Mouse (Mus musculus): ENCODE data around the gene Nsd2.
A peak's percentile ranks its signal among the peaks of the same experiment; 100 is the strongest.
"Not testable (repeated sequence)": the region's sequence is repeated elsewhere in the genome, so short reads cannot be mapped to it uniquely, and the experiment has no call there.

The Nsd2 gene

DNA sequence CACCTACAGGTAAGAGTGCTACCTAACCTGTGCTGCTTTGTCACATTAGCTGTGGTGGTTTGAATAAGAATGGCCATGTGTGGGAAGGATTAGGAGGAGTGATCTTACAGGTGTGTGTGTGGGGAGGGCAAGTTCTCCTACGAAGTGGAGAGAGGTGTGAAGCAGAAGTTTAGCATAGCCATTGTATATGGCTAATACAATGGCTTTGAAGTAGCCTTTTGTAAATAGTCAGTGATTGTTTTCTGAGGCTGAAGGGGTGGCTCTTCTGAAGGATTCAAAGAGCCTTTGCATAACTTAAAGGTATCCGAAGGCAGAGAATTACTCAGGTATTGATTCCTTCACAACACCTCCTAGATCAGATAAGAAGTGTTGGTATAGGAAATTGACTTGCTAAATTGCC, 102.0 kb downstream of the Nsd2 start:
- DNase-seq (ENCODE audit: extremely low read depth, low read depth, low spot score) = no peak

DNA sequence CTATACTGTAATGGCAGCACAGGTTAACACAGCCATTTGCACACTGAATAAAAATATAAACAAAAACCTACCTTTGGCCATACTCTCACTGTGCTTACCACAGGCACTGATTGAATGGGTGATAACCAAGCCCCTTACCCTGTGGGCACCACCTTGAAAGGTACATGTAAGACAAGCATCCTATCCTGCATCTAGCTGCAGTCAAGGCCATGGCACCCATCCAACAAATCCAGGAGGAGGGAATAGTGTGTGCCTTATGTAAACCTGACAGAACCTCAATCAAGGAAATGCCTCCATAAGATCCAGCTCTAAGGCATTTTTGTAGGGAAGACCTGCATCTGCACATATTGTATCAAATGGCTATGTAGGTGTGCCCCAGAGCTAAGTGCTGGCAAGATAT, 105.6 kb downstream of the Nsd2 start:
- DNase-seq (ENCODE audit: extremely low read depth, low read depth, low spot score) = no peak

DNA sequence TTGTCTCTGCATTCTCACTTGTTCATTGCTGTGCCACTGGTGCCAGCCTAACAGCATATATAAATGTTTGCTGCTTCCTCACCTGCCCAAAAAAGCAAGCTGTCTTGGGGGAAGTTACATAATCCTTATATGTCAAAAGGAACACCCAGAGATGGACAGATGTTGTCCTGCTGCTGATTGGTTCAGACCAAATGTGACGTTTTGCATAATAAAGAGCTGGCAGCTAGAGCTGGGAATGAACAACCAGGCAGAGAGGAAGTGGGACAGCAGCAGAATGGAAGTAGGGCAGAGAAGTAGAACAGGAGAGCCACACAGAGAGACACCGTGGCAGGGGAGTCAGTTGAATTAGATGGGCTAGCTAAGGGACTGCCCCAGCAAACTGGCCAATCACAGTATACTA, 111.9 kb downstream of the Nsd2 start:
- no peak for DNase-seq (ENCODE audit: extremely low read depth, low read depth, low spot score)

GRCm38 (mm10) chr5:33934081-33934480, 113.6 kb downstream of the Nsd2 start:
- no peak for DNase-seq (ENCODE audit: extremely low read depth, low read depth, low spot score)

DNA sequence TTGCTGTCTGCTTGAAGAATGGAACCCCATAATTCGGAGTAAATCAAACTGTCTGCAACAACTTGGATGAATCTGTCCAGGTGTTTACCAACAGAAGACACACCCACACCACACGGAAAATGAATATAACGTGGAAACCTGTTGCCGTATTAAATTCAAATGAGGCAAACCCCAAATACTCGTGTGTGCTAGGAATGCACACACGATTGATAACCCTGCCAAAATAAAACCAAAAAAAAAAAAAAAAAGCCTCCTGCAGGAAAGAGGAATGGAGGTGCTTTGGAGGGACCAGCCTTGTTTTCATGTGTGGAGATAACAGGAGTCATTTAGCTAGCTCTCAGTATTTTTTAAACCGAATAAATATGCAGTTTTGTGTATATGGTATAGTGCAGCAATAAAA, 114.4 kb downstream of the Nsd2 start:
- no peak for DNase-seq (ENCODE audit: extremely low read depth, low read depth, low spot score)

- DNase-seq (ENCODE audit: extremely low read depth, low read depth, low spot score) = no peak
These were observed 115.2 kb downstream of the Nsd2 start for GRCm38 (mm10) chr5:33935700-33936111.

DNA sequence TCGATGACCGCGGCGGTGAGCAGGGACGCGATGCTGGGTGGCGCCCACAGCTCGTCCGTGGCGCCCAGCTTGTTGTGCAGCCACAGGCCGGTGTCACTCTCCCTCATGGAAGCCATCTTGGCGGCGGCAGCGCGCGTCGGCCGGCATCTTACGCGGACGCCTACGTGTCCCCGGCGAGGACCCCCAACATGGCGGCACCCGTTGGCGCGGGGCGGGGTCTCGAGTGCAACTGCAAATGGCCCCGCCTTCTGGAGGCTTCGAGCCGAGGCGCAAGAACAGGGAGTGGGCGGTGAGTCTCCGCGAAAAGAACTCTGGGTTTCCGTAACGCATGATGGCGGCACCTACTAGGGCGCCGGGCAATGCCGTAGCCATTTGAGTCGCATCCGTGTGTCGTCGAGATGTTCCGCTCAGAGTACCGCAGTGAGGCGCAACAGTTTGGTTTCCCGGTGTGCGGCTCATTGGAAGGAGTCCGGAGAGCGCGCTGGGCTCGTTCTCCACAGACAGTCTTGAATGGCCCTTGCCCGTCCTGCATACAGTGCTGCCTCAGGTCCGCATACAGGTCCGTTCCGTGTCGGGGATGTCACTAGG, 115.7 kb downstream of the Nsd2 start, which contains the start of gene Nelfa:
Gene Nelfa (minus strand): TSS at position 294 of the 588 bp plus-strand sequence.
- DNase-seq (ENCODE audit: extremely low read depth, low read depth, low spot score) = peak; percentile 86

GRCm38 (mm10) chr5:33937230-33937629, 116.7 kb downstream of the Nsd2 start:
- no peak for DNase-seq (ENCODE audit: extremely low read depth, low read depth, low spot score)

GRCm38 (mm10) chr5:33938448-33938847, 117.9 kb downstream of the Nsd2 start:
- no peak for DNase-seq (ENCODE audit: extremely low read depth, low read depth, low spot score)

- not testable (repeated sequence) for DNase-seq (ENCODE audit: extremely low read depth, low read depth, low spot score)
These were observed 126.5 kb downstream of the Nsd2 start for GRCm38 (mm10) chr5:33947035-33947434.

All from fat pad, adult 2 months (tissue).